Mouse (Mus musculus): Measurements from ENCODE around the gene Rab31.

GRCm38 (mm10) chr17:65771951-65772934, at the start of gene Rab31:
- TF ChIP-seq CTCF (IDR thresholded peaks at IDR 0.05; ENCODE audit: low read depth) (no peak), EP300 (optimal IDR thresholded peaks at IDR 0.05) (no peak)

Data from stomach, postnatal 0 days (tissue).